Mouse (Mus musculus): ENCODE data around the gene Tbc1d16. TPM values are rescaled to one million over a fixed set of nuclear protein-coding genes. Genes with fewer than 3 reads are reported as not detected.

The Tbc1d16 gene
- polyA plus RNA-seq, 1 experiment: 5.0 TPM

DNA sequence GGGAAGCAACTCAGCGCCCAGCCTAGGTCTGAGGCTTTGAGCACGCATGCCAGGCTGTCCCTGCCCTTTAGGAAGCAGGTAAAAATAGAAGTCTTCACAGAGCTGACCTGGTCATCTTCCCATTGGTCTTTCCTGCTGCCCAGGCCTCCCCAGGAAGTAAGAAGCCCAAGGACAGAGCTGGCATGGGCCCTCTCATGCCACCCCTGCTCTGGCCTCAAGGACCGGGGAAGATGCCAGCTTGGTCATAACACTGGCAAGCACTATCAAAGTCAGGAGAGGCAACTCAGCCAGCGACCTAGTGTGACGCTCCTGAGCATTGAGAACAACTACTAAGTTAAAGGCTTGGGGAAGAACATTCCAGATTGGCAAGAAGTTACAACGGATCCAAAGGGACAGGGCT lies 103.8 kb downstream of the Tbc1d16 start:
- Histone ChIP-seq H3K4me1 (ENCODE audit: control insufficient read depth, insufficient read depth, insufficient read length, low read length) (peaks cover 37% of the 10 kb centered on the region), H3K27me3 (ENCODE audit: control insufficient read depth, insufficient read depth, low read length) (no peaks in the 10 kb centered on the region), H3K36me3 (ENCODE audit: control insufficient read depth, insufficient read depth, low read length) (no peaks in the 10 kb centered on the region), H3K27ac (ENCODE audit: insufficient read depth, low read depth, low read length) (no peak overlapping the region), H3K4me3 (ENCODE audit: low read depth, low read length) (no peak overlapping the region)
- 87% methylated on average over 6 of the region's 6 CpGs for WGBS
- TF ChIP-seq POLR2A (IDR thresholded peaks at IDR 0.05; ENCODE audit: low read depth, low read length) (no peak), CTCF (IDR thresholded peaks at IDR 0.05; ENCODE audit: extremely low read depth, insufficient read length, insufficient replicate concordance, low read depth, low read length) (no peak)

- no peak overlapping the region for H3K27ac ChIP-seq (ENCODE audit: insufficient read depth, low read depth, low read length)
- no peak overlapping the region for H3K4me3 ChIP-seq (ENCODE audit: low read depth, low read length)
- 43% methylated on average over 5 of the region's 5 CpGs for WGBS
- TF ChIP-seq POLR2A (IDR thresholded peaks at IDR 0.05; ENCODE audit: low read depth, low read length) (no peak), CTCF (IDR thresholded peaks at IDR 0.05; ENCODE audit: extremely low read depth, insufficient read length, insufficient replicate concordance, low read depth, low read length) (no peak)
- H3K4me1 ChIP-seq (ENCODE audit: control insufficient read depth, insufficient read depth, insufficient read length, low read length): peaks cover 31% of the 10 kb centered on the region
- no peaks in the 10 kb centered on the region for H3K36me3 ChIP-seq (ENCODE audit: control insufficient read depth, insufficient read depth, low read length)
- no peaks in the 10 kb centered on the region for H3K27me3 ChIP-seq (ENCODE audit: control insufficient read depth, insufficient read depth, low read length)
These were observed 104.6 kb downstream of the Tbc1d16 start for GRCm38 (mm10) chr11:119123522-119124319.

- Histone ChIP-seq H3K27ac (ENCODE audit: insufficient read depth, low read depth, low read length) (no peak overlapping the region), H3K36me3 (ENCODE audit: control insufficient read depth, insufficient read depth, low read length) (no peaks in the 10 kb centered on the region), H3K27me3 (ENCODE audit: control insufficient read depth, insufficient read depth, low read length) (no peaks in the 10 kb centered on the region), H3K4me1 (ENCODE audit: control insufficient read depth, insufficient read depth, insufficient read length, low read length) (peaks cover 19% of the 10 kb centered on the region), H3K4me3 (ENCODE audit: low read depth, low read length) (no peak overlapping the region)
- TF ChIP-seq POLR2A (IDR thresholded peaks at IDR 0.05; ENCODE audit: low read depth, low read length): no peak
- no peak for TF ChIP-seq CTCF (IDR thresholded peaks at IDR 0.05; ENCODE audit: extremely low read depth, insufficient read length, insufficient replicate concordance, low read depth, low read length)
- 83% methylated on average over 5 of the region's 5 CpGs for WGBS
These were observed 105.9 kb downstream of the Tbc1d16 start for GRCm38 (mm10) chr11:119122396-119122795.

DNA sequence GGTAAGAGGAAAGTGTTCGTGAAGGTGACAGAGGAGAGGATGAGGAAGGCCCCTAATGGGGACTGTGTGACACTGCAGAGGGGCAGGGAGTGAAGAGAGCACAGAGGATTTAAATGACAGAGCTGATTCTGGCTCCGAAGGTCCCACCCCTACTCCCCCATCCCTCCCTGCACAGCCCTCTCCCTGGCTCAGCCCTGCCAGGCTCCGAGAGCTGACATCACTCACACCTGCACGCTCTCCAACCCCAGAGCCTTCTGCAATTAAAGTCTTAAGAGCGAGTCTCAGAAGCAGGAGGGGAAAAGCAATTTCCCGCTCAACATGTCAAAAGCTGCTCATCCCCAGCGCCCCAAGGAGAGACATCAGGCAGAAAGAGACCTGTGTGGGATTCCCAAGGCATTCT lies 109.4 kb downstream of the Tbc1d16 start:
- WGBS: 83% methylated on average over 7 of the region's 7 CpGs

GRCm38 (mm10) chr11:119117945-119118344 lies 110.4 kb downstream of the Tbc1d16 start:
- H3K27me3 ChIP-seq (ENCODE audit: control insufficient read depth, insufficient read depth, low read length): no peaks in the 10 kb centered on the region
- H3K4me1 ChIP-seq (ENCODE audit: control insufficient read depth, insufficient read depth, insufficient read length, low read length): peaks cover 2% of the 10 kb centered on the region; the same call in 1 of the 2 replicates
- TF ChIP-seq POLR2A (IDR thresholded peaks at IDR 0.05; ENCODE audit: low read depth, low read length): no peak
- no peak for TF ChIP-seq CTCF (IDR thresholded peaks at IDR 0.05; ENCODE audit: extremely low read depth, insufficient read length, insufficient replicate concordance, low read depth, low read length)
- no peaks in the 10 kb centered on the region for H3K36me3 ChIP-seq (ENCODE audit: control insufficient read depth, insufficient read depth, low read length)
- WGBS: 72% methylated on average over 7 of the region's 7 CpGs
- H3K27ac ChIP-seq (ENCODE audit: insufficient read depth, low read depth, low read length): no peak overlapping the region
- no peak overlapping the region for H3K4me3 ChIP-seq (ENCODE audit: low read depth, low read length)

More for the DNA sequence above, 109.4 kb downstream of the Tbc1d16 start:
- H3K4me1 ChIP-seq (ENCODE audit: control insufficient read depth, insufficient read depth, insufficient read length, low read length): peaks cover 2% of the 10 kb centered on the region; the same call in 1 of the 2 replicates
- no peak overlapping the region for H3K27ac ChIP-seq (ENCODE audit: insufficient read depth, low read depth, low read length)
- H3K4me3 ChIP-seq (ENCODE audit: low read depth, low read length): no peak overlapping the region
- H3K36me3 ChIP-seq (ENCODE audit: control insufficient read depth, insufficient read depth, low read length): no peaks in the 10 kb centered on the region
- no peak for TF ChIP-seq CTCF (IDR thresholded peaks at IDR 0.05; ENCODE audit: extremely low read depth, insufficient read length, insufficient replicate concordance, low read depth, low read length)
- H3K27me3 ChIP-seq (ENCODE audit: control insufficient read depth, insufficient read depth, low read length): no peaks in the 10 kb centered on the region

GRCm38 (mm10) chr11:119116992-119117391 lies 111.3 kb downstream of the Tbc1d16 start:
- no peak overlapping the region for H3K27ac ChIP-seq (ENCODE audit: insufficient read depth, low read depth, low read length)
- H3K4me1 ChIP-seq (ENCODE audit: control insufficient read depth, insufficient read depth, insufficient read length, low read length): peaks cover 2% of the 10 kb centered on the region
- H3K36me3 ChIP-seq (ENCODE audit: control insufficient read depth, insufficient read depth, low read length): no peaks in the 10 kb centered on the region
- H3K4me3 ChIP-seq (ENCODE audit: low read depth, low read length): no peak overlapping the region
- WGBS: 76% methylated on average over 4 of the region's 4 CpGs
- H3K27me3 ChIP-seq (ENCODE audit: control insufficient read depth, insufficient read depth, low read length): no peaks in the 10 kb centered on the region
- TF ChIP-seq POLR2A (IDR thresholded peaks at IDR 0.05; ENCODE audit: low read depth, low read length): no peak
- no peak for TF ChIP-seq CTCF (IDR thresholded peaks at IDR 0.05; ENCODE audit: extremely low read depth, insufficient read length, insufficient replicate concordance, low read depth, low read length)

DNA sequence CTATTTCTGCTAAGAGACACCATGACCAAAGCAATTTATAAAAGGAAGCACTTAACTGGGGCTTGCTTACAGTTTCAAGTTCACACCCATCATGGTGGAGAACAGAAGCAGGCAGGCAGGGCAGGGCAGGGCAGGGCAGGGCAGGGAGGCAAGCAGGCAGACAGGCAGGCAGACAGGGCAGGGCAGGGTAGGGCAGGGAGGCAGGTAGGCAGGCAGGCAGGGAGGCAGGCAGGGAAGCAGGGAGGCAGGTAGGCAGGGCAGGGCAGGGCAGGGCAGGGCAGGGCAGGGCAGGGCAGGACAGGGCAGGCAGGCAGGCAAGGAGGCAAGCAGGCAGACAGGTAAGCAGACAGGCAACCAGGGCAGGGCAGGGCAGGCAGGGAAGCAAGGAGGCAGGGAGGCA lies 115.6 kb downstream of the Tbc1d16 start:
- no peaks in the 10 kb centered on the region for H3K36me3 ChIP-seq (ENCODE audit: control insufficient read depth, insufficient read depth, low read length)
- no peak for TF ChIP-seq CTCF (IDR thresholded peaks at IDR 0.05; ENCODE audit: extremely low read depth, insufficient read length, insufficient replicate concordance, low read depth, low read length)
- no peak for TF ChIP-seq POLR2A (IDR thresholded peaks at IDR 0.05; ENCODE audit: low read depth, low read length)
- H3K27ac ChIP-seq (ENCODE audit: insufficient read depth, low read depth, low read length): no peak overlapping the region
- H3K4me3 ChIP-seq (ENCODE audit: low read depth, low read length): no peak overlapping the region
- peaks cover 2% of the 10 kb centered on the region for H3K4me1 ChIP-seq (ENCODE audit: control insufficient read depth, insufficient read depth, insufficient read length, low read length)
- H3K27me3 ChIP-seq (ENCODE audit: control insufficient read depth, insufficient read depth, low read length): no peaks in the 10 kb centered on the region

Data from small intestine, adult 2 months (tissue).